Mouse (Mus musculus): ENCODE results near the gene 9230112D13Rik.

- TF ChIP-seq CTCF (conservative IDR thresholded peaks at IDR 0.05 in 1 of 2, IDR thresholded peaks at IDR 0.05 in 1 of 2; ENCODE audit: low read depth in 2 of 2, low read length in 2 of 2) (no peak), POLR2A (IDR thresholded peaks at IDR 0.05; ENCODE audit: low read depth, low read length) (no peak), USF2 (conservative IDR thresholded peaks at IDR 0.05; ENCODE audit: low read depth, low read length) (no peak), ZNF384 (IDR thresholded peaks at IDR 0.05; ENCODE audit: low read depth, low read length) (no peak), ETS1 (conservative IDR thresholded peaks at IDR 0.05; ENCODE audit: low read depth, low read length) (no peak), EP300 (IDR thresholded peaks at IDR 0.05; ENCODE audit: low read length) (no peak), CHD1 (IDR thresholded peaks at IDR 0.05; ENCODE audit: low read depth, low read length) (no peak), CHD2 (IDR thresholded peaks at IDR 0.05; ENCODE audit: low read length) (no peak), MAX (IDR thresholded peaks at IDR 0.05; ENCODE audit: low read length) (no peak), RAD21 (IDR thresholded peaks at IDR 0.05; ENCODE audit: low read depth, low read length) (no peak), TCF12 (IDR thresholded peaks at IDR 0.05; ENCODE audit: low read depth, low read length) (no peak), NELFE (IDR thresholded peaks at IDR 0.05; ENCODE audit: low read depth, low read length) (no peak), ZKSCAN1 (IDR thresholded peaks at IDR 0.05; ENCODE audit: borderline replicate concordance, low read depth, low read length) (no peak), UBTF (IDR thresholded peaks at IDR 0.05; ENCODE audit: low read depth, low read length) (no peak)
These were observed 18.8 kb downstream of the 9230112D13Rik start for GRCm38 (mm10) chr14:34503759-34504158.
